Mouse (Mus musculus) hindbrain, embryonic 12.5 days (tissue): ENCODE results near the gene Bach2. TPM values are rescaled to one million over a fixed set of nuclear protein-coding genes. Genes with fewer than 3 reads are reported as not detected.

Experiments used
- ATAC-seq: fragments of 200-750 bp; cut with Nextera tagmentation; 2 replicates; pipeline ENCODE4 v1.8.0; 2017; ENCODE audit warnings: moderate TSS enrichment; ENCODE audit not compliant: low FRiP score
- H3K27ac ChIP-seq: fragments of 300-500 bp; sonication (generic); 2 replicates; pipeline ENCODE4 v1.5.1; 2016; ENCODE audit warnings: mild to moderate bottlenecking
- H3K27me3 ChIP-seq: fragments of 300-500 bp; sonication (generic); 2 replicates; pipeline ENCODE4 v1.6.1; 2016; ENCODE audit warnings: mild to moderate bottlenecking
- H3K36me3 ChIP-seq: fragments of 300-500 bp; sonication (generic); 2 replicates; pipeline ENCODE4 v1.6.1; 2016; ENCODE audit warnings: mild to moderate bottlenecking
- H3K4me1 ChIP-seq: fragments of 300-500 bp; sonication (generic); 2 replicates; pipeline ENCODE4 v1.6.1; 2016
- H3K4me2 ChIP-seq: fragments of 300-500 bp; sonication (generic); replicated peaks from 2 replicates; pipeline ENCODE4 v1.6.1; 2016; ENCODE audit warnings: mild to moderate bottlenecking
- H3K4me3 ChIP-seq: fragments of 300-500 bp; sonication (generic); 2 replicates; pipeline ENCODE4 v1.5.1; 2016; ENCODE audit warnings: mild to moderate bottlenecking
- H3K9ac ChIP-seq: fragments of 300-500 bp; sonication (generic); 2 replicates; pipeline ENCODE4 v1.6.1; 2016; ENCODE audit warnings: mild to moderate bottlenecking, moderate library complexity
- H3K9me3 ChIP-seq: fragments of 300-500 bp; sonication (generic); replicated peaks from 2 replicates; pipeline ENCODE4 v1.6.1; 2016; ENCODE audit warnings: mild to moderate bottlenecking
- WGBS: fragments of 180-500 bp; shearing (Covaris S2); methylation state at CpG from one replicate; pipeline ENCODE4 v1.1.7; 2016; 5-methylcytosine and 5-hydroxymethylcytosine counted together
- polyA plus RNA-seq: library from polyadenylated mRNA; unstranded; fragments of >200 nt; fragmentation: Nextera tagmentation; extraction: Ambion mirVana; gene quantifications from 2 replicates; pipeline ENCODE4 v1.2.1, GENCODE M21; 2016

Bach2 gene
- polyA plus RNA-seq, 1 experiment from 2014 or later, result 27.3 TPM

- Histone ChIP-seq H3K9me3 (no peaks in the 10 kb centered on the region), H3K27ac (no peak overlapping the region), H3K36me3 (peaks cover 25% of the 10 kb centered on the region), H3K27me3 (no peaks in the 10 kb centered on the region), H3K4me3 (no peak overlapping the region), H3K4me1 (peaks cover 15% of the 10 kb centered on the region), H3K9ac (no peak overlapping the region), H3K4me2 (no peak overlapping the region)
- WGBS, result 95% methylated on average over 7 of the region's 7 CpGs
- no peak for ATAC-seq
Observed at GRCm38 (mm10) chr4:32506306-32506808, 267.8 kb downstream of the Bach2 start.

- 91% methylated on average over 6 of the region's 6 CpGs for WGBS
- Histone ChIP-seq H3K27ac (no peak overlapping the region), H3K9ac (no peak overlapping the region), H3K36me3 (peaks cover 20% of the 10 kb centered on the region), H3K27me3 (no peaks in the 10 kb centered on the region), H3K4me1 (peaks cover 18% of the 10 kb centered on the region), H3K4me3 (no peak overlapping the region), H3K4me2 (no peak overlapping the region), H3K9me3 (no peaks in the 10 kb centered on the region)
- ATAC-seq, result no peak
Observed at GRCm38 (mm10) chr4:32507041-32507440, 268.4 kb downstream of the Bach2 start.

- no peak for ATAC-seq
- Histone ChIP-seq H3K4me1 (peaks cover 18% of the 10 kb centered on the region), H3K36me3 (peaks cover 5% of the 10 kb centered on the region; the same call in 1 of the 2 replicates), H3K4me2 (no peak overlapping the region), H3K9ac (no peak overlapping the region), H3K27me3 (no peaks in the 10 kb centered on the region), H3K27ac (peak overlapping the region; percentile 74), H3K4me3 (no peak overlapping the region), H3K9me3 (no peaks in the 10 kb centered on the region)
- 44% methylated on average over 2 of the region's 2 CpGs for WGBS
Observed at GRCm38 (mm10) chr4:32508572-32508971, 270.0 kb downstream of the Bach2 start.

- WGBS, result 33% methylated on average over 8 of the region's 8 CpGs
- no peak overlapping the region for H3K4me2 ChIP-seq
- peak overlapping the region; percentile 67 for H3K27ac ChIP-seq
- H3K9ac ChIP-seq, result no peak overlapping the region
- peaks cover 5% of the 10 kb centered on the region; the same call in 1 of the 2 replicates for H3K36me3 ChIP-seq
- no peak overlapping the region for H3K4me3 ChIP-seq
- peaks cover 18% of the 10 kb centered on the region for H3K4me1 ChIP-seq
- ATAC-seq, result no peak
- H3K27me3 ChIP-seq, result no peaks in the 10 kb centered on the region
- no peaks in the 10 kb centered on the region for H3K9me3 ChIP-seq
Observed at GRCm38 (mm10) chr4:32508996-32509395, 270.4 kb downstream of the Bach2 start.

GRCm38 (mm10) chr4:32509832-32510612 lies 271.4 kb downstream of the Bach2 start:
- ATAC-seq, result no peak
- Histone ChIP-seq H3K27ac (no peak overlapping the region), H3K4me1 (peaks cover 19% of the 10 kb centered on the region), H3K4me2 (no peak overlapping the region), H3K9ac (no peak overlapping the region), H3K36me3 (no peaks in the 10 kb centered on the region), H3K9me3 (no peaks in the 10 kb centered on the region), H3K4me3 (no peak overlapping the region), H3K27me3 (no peaks in the 10 kb centered on the region)
- WGBS, result 75% methylated on average over 9 of the region's 9 CpGs

GRCm38 (mm10) chr4:32510940-32511339 lies 272.3 kb downstream of the Bach2 start:
- ATAC-seq, result no peak
- Histone ChIP-seq H3K9ac (no peak overlapping the region), H3K27me3 (no peaks in the 10 kb centered on the region), H3K4me1 (peaks cover 23% of the 10 kb centered on the region), H3K4me3 (no peak overlapping the region), H3K27ac (no peak overlapping the region), H3K4me2 (no peak overlapping the region), H3K36me3 (no peaks in the 10 kb centered on the region), H3K9me3 (no peaks in the 10 kb centered on the region)
- WGBS, result 68% methylated on average over 7 of the region's 7 CpGs

- H3K9ac ChIP-seq, result no peak overlapping the region
- no peak overlapping the region for H3K4me3 ChIP-seq
- no peak overlapping the region for H3K4me2 ChIP-seq
- ATAC-seq, result no peak
- 91% methylated on average over 8 of the region's 8 CpGs for WGBS
- no peak overlapping the region for H3K27ac ChIP-seq
- no peaks in the 10 kb centered on the region for H3K27me3 ChIP-seq
- no peaks in the 10 kb centered on the region for H3K9me3 ChIP-seq
- no peaks in the 10 kb centered on the region for H3K36me3 ChIP-seq
- peaks cover 33% of the 10 kb centered on the region for H3K4me1 ChIP-seq
Observed at GRCm38 (mm10) chr4:32516126-32516525, 277.5 kb downstream of the Bach2 start.

GRCm38 (mm10) chr4:32518842-32519578 lies 280.4 kb downstream of the Bach2 start:
- no peak overlapping the region for H3K4me3 ChIP-seq
- peaks cover 54% of the 10 kb centered on the region for H3K4me1 ChIP-seq
- H3K36me3 ChIP-seq, result no peaks in the 10 kb centered on the region
- H3K27me3 ChIP-seq, result no peaks in the 10 kb centered on the region
- H3K27ac ChIP-seq, result no peak overlapping the region
- WGBS, result 56% methylated on average over 6 of the region's 6 CpGs
- no peak overlapping the region for H3K4me2 ChIP-seq
- no peak overlapping the region for H3K9ac ChIP-seq
- no peak for ATAC-seq
- H3K9me3 ChIP-seq, result no peaks in the 10 kb centered on the region

GRCm38 (mm10) chr4:32520628-32521360 lies 282.2 kb downstream of the Bach2 start:
- WGBS, result 25% methylated on average over 18 of the region's 18 CpGs
- no peak for ATAC-seq
- Histone ChIP-seq H3K36me3 (no peaks in the 10 kb centered on the region), H3K4me2 (no peak overlapping the region), H3K27me3 (no peaks in the 10 kb centered on the region), H3K9me3 (no peaks in the 10 kb centered on the region), H3K4me1 (peaks cover 57% of the 10 kb centered on the region), H3K4me3 (no peak overlapping the region), H3K27ac (0 out of 2 replicates have a peak overlapping the region, but pooled peaks have one; percentile 17), H3K9ac (no peak overlapping the region)

GRCm38 (mm10) chr4:32521361-32521740 lies 282.7 kb downstream of the Bach2 start:
- Histone ChIP-seq H3K4me3 (no peak overlapping the region), H3K4me1 (peaks cover 62% of the 10 kb centered on the region), H3K9ac (no peak overlapping the region), H3K36me3 (no peaks in the 10 kb centered on the region), H3K27me3 (no peaks in the 10 kb centered on the region), H3K9me3 (no peaks in the 10 kb centered on the region), H3K27ac (peak overlapping the region; percentile 17; the same call in 1 of the 2 replicates), H3K4me2 (no peak overlapping the region)
- no peak for ATAC-seq
- WGBS, result 56% methylated on average over 6 of the region's 6 CpGs

GRCm38 (mm10) chr4:32522013-32522412 lies 283.4 kb downstream of the Bach2 start:
- no peaks in the 10 kb centered on the region for H3K27me3 ChIP-seq
- no peak overlapping the region for H3K4me3 ChIP-seq
- no peaks in the 10 kb centered on the region for H3K9me3 ChIP-seq
- no peak overlapping the region for H3K4me2 ChIP-seq
- no peaks in the 10 kb centered on the region for H3K36me3 ChIP-seq
- WGBS, result 49% methylated on average over 2 of the region's 2 CpGs
- peaks cover 65% of the 10 kb centered on the region for H3K4me1 ChIP-seq
- H3K27ac ChIP-seq, result peak overlapping the region; percentile 45
- H3K9ac ChIP-seq, result no peak overlapping the region
- ATAC-seq, result no peak

GRCm38 (mm10) chr4:32524282-32524681 lies 285.7 kb downstream of the Bach2 start:
- Histone ChIP-seq H3K4me3 (no peak overlapping the region), H3K27ac (0 out of 2 replicates have a peak overlapping the region, but pooled peaks have one; percentile 35), H3K9ac (no peak overlapping the region), H3K4me1 (peaks cover 78% of the 10 kb centered on the region), H3K36me3 (no peaks in the 10 kb centered on the region), H3K4me2 (no peak overlapping the region), H3K27me3 (no peaks in the 10 kb centered on the region), H3K9me3 (no peaks in the 10 kb centered on the region)
- 46% methylated on average over 2 of the region's 2 CpGs for WGBS
- no peak for ATAC-seq
